Mouse (Mus musculus) heart, adult 2 months (tissue): ENCODE measurements at regions not wholly inside any gene's neighbourhood (a gene's known extent, or its start where the extent isn't known, plus 50 kb on each side); places are given as distances from the start of the nearest gene placed in this dataset.

Experiments
- CTCF ChIP-seq: fragments of 200-600 bp; IDR thresholded peaks from 2 replicates; pipeline ENCODE4 v1.8.1; 2022; ENCODE audit warnings: antibody characterized with exemption, mild to moderate bottlenecking, moderate library complexity
- POLR2A ChIP-seq: fragments of 200-500 bp; IDR thresholded peaks from 2 replicates; pipeline ENCODE4 v1.6.1; 2011; ENCODE audit warnings: mild to moderate bottlenecking, low read depth, low read length, control low read depth; ENCODE audit not compliant: insufficient read depth

DNA sequence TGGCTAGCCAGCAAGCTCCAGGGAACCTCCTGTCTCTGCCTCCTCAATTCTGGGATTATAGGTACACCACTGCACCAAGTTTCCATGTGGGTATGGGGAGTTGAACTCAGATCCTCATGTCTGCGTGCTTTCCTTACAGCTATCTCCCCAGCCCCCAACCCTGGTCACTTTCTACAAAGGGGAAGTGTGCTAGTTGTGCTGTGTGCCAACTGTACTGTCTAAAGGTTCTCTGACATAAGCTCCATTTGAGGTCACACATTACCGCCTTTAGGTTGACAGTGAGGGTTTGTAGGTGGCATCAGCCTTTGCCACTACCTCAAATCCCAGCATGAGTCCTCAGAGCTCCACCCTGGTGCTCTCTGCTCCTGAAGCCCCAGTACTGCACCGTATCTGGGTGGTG, 200.7 kb downstream of the Tex29 start:
- no peak for TF ChIP-seq CTCF
- TF ChIP-seq POLR2A = no peak
